Mouse (Mus musculus) E14TG2a.4 (cell line): Measurements from ENCODE around the gene Simc1.

Source experiments
- CTCF ChIP-seq: conservative IDR thresholded peaks from 2 replicates; pipeline ENCODE4 v1.5.1; 2014; ENCODE audit warnings: low read length
- POU5F1 ChIP-seq: IDR thresholded peaks from 2 replicates; pipeline ENCODE4 v1.6.1; 2014; ENCODE audit warnings: low read length, borderline replicate concordance

DNA sequence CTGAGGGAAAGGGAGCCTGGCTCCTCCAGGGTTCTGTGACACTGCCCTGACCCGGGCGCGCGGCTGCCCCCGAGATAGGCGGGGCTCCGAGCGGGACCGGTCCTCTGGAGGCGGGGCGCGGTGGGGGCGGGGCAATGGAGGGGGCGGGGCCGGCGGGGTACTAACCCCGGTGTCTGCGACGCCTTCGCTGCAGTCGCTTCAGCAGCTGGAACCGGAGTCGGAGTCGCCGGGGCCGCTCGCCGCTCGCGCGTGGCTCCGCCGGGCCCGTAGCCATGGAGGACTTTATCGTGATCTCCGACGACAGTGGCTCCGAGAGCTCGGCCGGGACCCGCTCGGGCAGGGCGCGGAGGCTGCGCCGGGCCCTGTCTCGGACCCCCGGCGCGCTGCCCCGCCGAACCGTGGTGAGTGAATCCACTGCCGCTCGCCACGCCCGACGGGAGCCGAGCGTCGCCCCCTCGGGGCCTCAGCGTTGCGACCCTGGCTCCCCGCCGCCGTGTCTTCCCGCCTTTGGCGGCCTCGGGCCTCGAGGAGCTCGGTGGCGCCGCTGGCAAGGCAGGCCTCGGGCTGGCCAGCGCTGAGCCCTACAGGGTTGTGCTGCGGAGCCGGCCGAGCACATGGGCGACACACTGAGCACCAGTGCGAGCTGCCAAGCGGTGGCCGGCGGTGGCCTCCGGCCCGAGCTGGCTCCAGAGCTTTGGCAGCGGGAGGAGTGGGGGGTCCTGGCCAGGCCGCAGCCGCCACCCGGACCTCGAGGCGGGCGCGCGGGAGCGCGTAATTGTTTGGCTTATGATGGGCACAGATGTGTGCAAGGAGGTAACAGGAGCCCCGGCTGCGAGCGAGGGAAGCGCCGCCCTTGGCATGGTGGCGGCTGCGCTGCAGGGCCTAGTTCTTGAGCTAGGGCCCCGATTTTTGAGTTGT lies at the start of gene Simc1:
- no peak for TF ChIP-seq CTCF
- no peak for TF ChIP-seq POU5F1
